Mouse (Mus musculus) bone marrow, adult 2 months (tissue): ENCODE data around the gene Fam155a. TPM values are rescaled to one million over a fixed set of nuclear protein-coding genes. Genes with fewer than 3 reads are reported as not detected.

Source experiments
- H3K27ac ChIP-seq: fragments of 200-500 bp; 2 replicates; pipeline ENCODE4 v1.5.1; 2012; ENCODE audit warnings: low read depth, mild to moderate bottlenecking, control low read depth, inconsistent platforms, low read length; ENCODE audit not compliant: control insufficient read depth, poor library complexity, insufficient read depth
- H3K4me1 ChIP-seq: fragments of 200-500 bp; 2 replicates; pipeline ENCODE4 v1.6.1; 2011; ENCODE audit warnings: low read length; ENCODE audit not compliant: control insufficient read depth, insufficient read depth
- H3K4me3 ChIP-seq: fragments of 200-500 bp; replicated peaks from 2 replicates; pipeline ENCODE3; 2011; ENCODE audit warnings: mild to moderate bottlenecking, low read depth, low read length, control low read depth; ENCODE audit not compliant: control insufficient read depth
- CTCF ChIP-seq: fragments of 200-500 bp; IDR thresholded peaks from 2 replicates; pipeline ENCODE4 v1.5.1; 2011; ENCODE audit warnings: low read length, control low read depth; ENCODE audit not compliant: control insufficient read depth, insufficient read depth
- POLR2A ChIP-seq: fragments of 200-500 bp; IDR thresholded peaks from 2 replicates; pipeline ENCODE4 v1.6.1; 2011; ENCODE audit warnings: low read depth, mild to moderate bottlenecking, control low read depth, low read length, borderline replicate concordance; ENCODE audit not compliant: control insufficient read depth
- WGBS: fragments of 180-500 bp; shearing (Covaris S2); methylation state at CpG from one replicate; pipeline ENCODE4 v1.1.7; 2018; 5-methylcytosine and 5-hydroxymethylcytosine counted together
- polyA plus RNA-seq: library from polyadenylated mRNA; stranded (reverse); fragments of >200 nt; gene quantifications from 2 replicates; pipeline ENCODE4 v1.2.4, GENCODE M21; 2011; ENCODE audit warnings: low replicate concordance; ENCODE audit not compliant: missing spikeins, insufficient read depth, insufficient read length

The Fam155a gene
- polyA plus RNA-seq, 1 experiment: not detected

DNA sequence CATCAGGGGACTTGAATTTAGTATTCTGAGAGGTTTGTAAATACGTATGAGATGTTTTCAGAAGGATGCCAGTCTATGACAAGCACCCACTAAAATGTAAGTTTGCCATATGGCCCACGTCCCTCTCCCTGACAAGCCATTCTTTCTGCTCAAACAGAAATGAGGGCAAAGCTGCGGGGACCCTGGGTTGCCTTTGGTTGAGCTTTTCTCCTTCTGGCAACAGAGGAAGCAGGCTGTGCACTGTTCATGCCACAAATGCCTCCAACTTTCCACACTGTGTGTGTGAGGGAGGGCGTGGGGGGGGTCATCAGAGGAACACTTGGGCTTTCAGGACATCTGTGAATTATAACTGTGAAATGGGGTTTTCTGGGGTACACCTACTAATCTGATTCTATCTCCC lies 426.8 kb downstream of the Fam155a start:
- TF ChIP-seq CTCF (no peak), POLR2A (no peak)
- 66% methylated on average over 4 of the region's 4 CpGs for WGBS
- H3K4me3 ChIP-seq: no peak overlapping the region
- H3K4me1 ChIP-seq: no peaks in the 10 kb centered on the region
- H3K27ac ChIP-seq: no peak overlapping the region

GRCm38 (mm10) chr8:9342998-9343397 lies 428.0 kb downstream of the Fam155a start:
- WGBS: 82% methylated on average over 9 of the region's 9 CpGs
- no peak overlapping the region for H3K27ac ChIP-seq
- TF ChIP-seq CTCF: no peak
- no peak for TF ChIP-seq POLR2A
- no peak overlapping the region for H3K4me3 ChIP-seq
- no peaks in the 10 kb centered on the region for H3K4me1 ChIP-seq

DNA sequence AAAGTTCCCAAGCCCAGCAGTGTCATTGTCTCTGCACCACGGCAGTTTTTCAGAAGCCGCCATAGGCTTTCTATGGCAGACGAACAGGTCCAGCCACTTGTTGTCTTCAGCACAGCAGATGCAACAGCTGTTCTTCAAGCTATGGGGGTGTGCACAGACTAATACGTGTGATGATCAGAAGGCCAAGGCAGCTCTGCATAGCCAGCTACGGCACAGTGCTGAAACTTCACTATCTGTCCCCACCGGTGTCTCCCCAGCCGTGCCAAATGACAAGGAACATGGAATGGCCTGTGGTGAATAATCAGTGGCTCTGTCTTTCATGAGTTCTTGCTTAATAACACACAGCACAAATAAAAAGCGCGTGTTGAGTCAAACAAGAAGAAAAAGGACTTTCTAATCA lies 428.4 kb downstream of the Fam155a start:
- WGBS: 84% methylated on average over 9 of the region's 9 CpGs
- H3K27ac ChIP-seq: no peak overlapping the region
- TF ChIP-seq CTCF (no peak), POLR2A (no peak)
- H3K4me3 ChIP-seq: no peak overlapping the region
- no peaks in the 10 kb centered on the region for H3K4me1 ChIP-seq

DNA sequence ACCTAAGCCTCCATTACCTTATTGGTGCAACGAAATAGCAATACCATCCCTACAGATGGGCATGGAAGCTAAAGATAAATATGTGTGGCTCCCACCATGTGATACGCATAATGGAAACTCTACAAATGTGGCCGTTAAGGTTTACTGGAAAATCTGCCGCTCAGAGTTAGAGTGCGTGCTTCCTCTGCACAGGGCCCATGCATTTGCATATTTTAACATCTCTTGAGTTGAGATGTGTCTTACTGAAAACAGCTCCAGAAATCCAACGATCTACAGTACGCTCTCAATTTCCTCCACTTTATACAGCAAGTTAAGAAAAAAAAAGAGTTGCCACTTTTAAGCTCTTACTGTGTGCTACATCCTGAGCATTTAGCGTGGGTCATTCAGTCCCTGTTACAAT lies 433.1 kb downstream of the Fam155a start:
- no peaks in the 10 kb centered on the region for H3K4me1 ChIP-seq
- H3K4me3 ChIP-seq: no peak overlapping the region
- TF ChIP-seq CTCF (no peak), POLR2A (no peak)
- 81% methylated on average over 8 of the region's 8 CpGs for WGBS
- no peak overlapping the region for H3K27ac ChIP-seq

GRCm38 (mm10) chr8:9335933-9336303 lies 435.0 kb downstream of the Fam155a start:
- WGBS: 87% methylated on average over 6 of the region's 6 CpGs
- Histone ChIP-seq H3K27ac (no peak overlapping the region), H3K4me1 (no peaks in the 10 kb centered on the region), H3K4me3 (no peak overlapping the region)
- TF ChIP-seq CTCF (no peak), POLR2A (no peak)

- TF ChIP-seq CTCF (no peak), POLR2A (no peak)
- WGBS: 84% methylated on average over 10 of the region's 10 CpGs
- H3K4me3 ChIP-seq: no peak overlapping the region
- H3K4me1 ChIP-seq: no peaks in the 10 kb centered on the region
- no peak overlapping the region for H3K27ac ChIP-seq
Measured at GRCm38 (mm10) chr8:9335285-9335932, 435.6 kb downstream of the Fam155a start.

DNA sequence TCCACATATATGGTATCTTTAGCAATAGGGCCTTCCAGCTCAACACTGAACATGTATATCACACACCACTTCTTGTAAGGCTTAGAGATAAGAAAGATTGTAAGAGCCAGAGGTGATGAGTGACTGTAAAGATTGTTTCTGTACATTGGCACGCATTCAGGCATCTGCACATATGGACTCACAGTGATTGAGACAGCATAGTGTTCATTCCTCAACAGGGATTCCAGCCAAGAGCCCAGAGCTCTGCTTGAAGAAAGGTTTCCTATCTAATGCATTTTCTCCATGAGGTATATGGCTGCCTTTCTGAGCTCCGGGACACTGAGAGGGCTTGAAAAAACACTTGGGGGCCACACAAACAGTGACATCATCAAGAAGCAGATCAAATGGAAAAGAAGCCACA lies 438.2 kb downstream of the Fam155a start:
- no peaks in the 10 kb centered on the region for H3K4me1 ChIP-seq
- WGBS: 86% methylated on average over 2 of the region's 2 CpGs
- H3K27ac ChIP-seq: no peak overlapping the region
- TF ChIP-seq CTCF (no peak), POLR2A (no peak)
- H3K4me3 ChIP-seq: no peak overlapping the region

GRCm38 (mm10) chr8:9309456-9309855 lies 461.5 kb downstream of the Fam155a start:
- Histone ChIP-seq H3K4me1 (no peaks in the 10 kb centered on the region), H3K27ac (no peak overlapping the region), H3K4me3 (no peak overlapping the region)
- TF ChIP-seq CTCF (no peak), POLR2A (no peak)
- 45% methylated on average over 8 of the region's 8 CpGs for WGBS
